Mouse (Mus musculus) heart, embryonic 13.5 days (tissue): Measurements from ENCODE around the gene Ctxn1. TPM values are rescaled to one million over a fixed set of nuclear protein-coding genes. Genes with fewer than 3 reads are reported as not detected.

Experiments used
- ATAC-seq: fragments of 200-750 bp; cut with Nextera tagmentation; 2 replicates; pipeline ENCODE4 v1.8.0; 2017; ENCODE audit warnings: moderate TSS enrichment; ENCODE audit not compliant: insufficient number of reproducible peaks, low FRiP score, low TSS enrichment; ENCODE audit errors: extremely low read depth
- H3K27ac ChIP-seq: fragments of 300-500 bp; sonication (generic); replicated peaks from 2 replicates; pipeline ENCODE4 v1.5.1; 2015; ENCODE audit warnings: moderate library complexity, mild to moderate bottlenecking, inconsistent platforms
- H3K27me3 ChIP-seq: fragments of 300-500 bp; sonication (generic); replicated peaks from 2 replicates; pipeline ENCODE4 v1.6.1; 2015; ENCODE audit warnings: mild to moderate bottlenecking, inconsistent platforms
- H3K36me3 ChIP-seq: fragments of 300-500 bp; sonication (generic); 2 replicates; pipeline ENCODE4 v1.6.1; 2015; ENCODE audit warnings: mild to moderate bottlenecking, inconsistent platforms
- H3K4me1 ChIP-seq: fragments of 300-500 bp; sonication (generic); 2 replicates; pipeline ENCODE4 v1.6.1; 2015; ENCODE audit warnings: inconsistent platforms
- H3K4me2 ChIP-seq: fragments of 300-500 bp; sonication (generic); 2 replicates; pipeline ENCODE4 v1.6.1; 2015; ENCODE audit warnings: inconsistent platforms, mild to moderate bottlenecking, moderate library complexity
- H3K4me3 ChIP-seq: fragments of 300-500 bp; sonication (generic); 2 replicates; pipeline ENCODE4 v1.5.1; 2015; ENCODE audit warnings: moderate library complexity, mild to moderate bottlenecking, inconsistent platforms
- H3K9ac ChIP-seq: fragments of 300-500 bp; sonication (generic); 2 replicates; pipeline ENCODE4 v1.6.1; 2015; ENCODE audit warnings: inconsistent platforms, mild to moderate bottlenecking, moderate library complexity
- H3K9me3 ChIP-seq: fragments of 300-500 bp; sonication (generic); 2 replicates; pipeline ENCODE4 v1.6.1; 2016; ENCODE audit warnings: inconsistent platforms
- WGBS: fragments of 180-500 bp; shearing (Covaris S2); methylation state at CpG from one replicate; pipeline ENCODE4 v1.1.7; 2015; ENCODE audit warnings: mixed read lengths; 5-methylcytosine and 5-hydroxymethylcytosine counted together
- polyA plus RNA-seq: library from polyadenylated mRNA; unstranded; fragments of >200 nt; fragmentation: Nextera tagmentation; extraction: Ambion mirVana; gene quantifications from 2 replicates; pipeline ENCODE4 v1.2.1, GENCODE M21; 2015

Ctxn1 gene
- polyA plus RNA-seq, 1 experiment from 2014 or later: 35.1 TPM

DNA sequence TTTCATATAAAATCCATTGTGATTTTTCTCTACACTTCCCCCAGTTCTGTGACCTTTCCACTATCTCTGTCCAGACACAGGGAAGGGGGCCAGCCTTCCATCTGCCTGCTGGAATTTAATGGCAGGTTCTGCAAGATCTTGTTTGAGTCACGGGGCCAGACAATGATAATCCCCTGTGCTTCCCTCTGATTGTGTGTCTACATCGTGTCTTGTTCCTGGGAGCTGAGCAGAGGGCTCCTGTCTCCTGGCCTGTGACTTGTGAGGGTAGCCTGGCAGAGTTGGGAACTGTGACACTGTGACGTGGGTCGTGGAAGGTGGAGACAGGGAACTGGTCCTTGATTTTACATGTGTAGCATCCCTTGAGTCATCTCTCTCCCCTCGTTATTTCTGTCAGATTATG, 29.3 kb downstream of the Ctxn1 start:
- no peak overlapping the region for H3K4me3 ChIP-seq
- H3K36me3 ChIP-seq: no peaks in the 10 kb centered on the region
- peaks cover 59% of the 10 kb centered on the region for H3K27me3 ChIP-seq
- ATAC-seq: no peak
- no peak overlapping the region for H3K27ac ChIP-seq
- no peak overlapping the region for H3K9ac ChIP-seq
- H3K4me2 ChIP-seq: no peak overlapping the region
- no peaks in the 10 kb centered on the region for H3K9me3 ChIP-seq
- peaks cover 14% of the 10 kb centered on the region for H3K4me1 ChIP-seq
- 53% methylated on average over 5 of the region's 5 CpGs for WGBS

DNA sequence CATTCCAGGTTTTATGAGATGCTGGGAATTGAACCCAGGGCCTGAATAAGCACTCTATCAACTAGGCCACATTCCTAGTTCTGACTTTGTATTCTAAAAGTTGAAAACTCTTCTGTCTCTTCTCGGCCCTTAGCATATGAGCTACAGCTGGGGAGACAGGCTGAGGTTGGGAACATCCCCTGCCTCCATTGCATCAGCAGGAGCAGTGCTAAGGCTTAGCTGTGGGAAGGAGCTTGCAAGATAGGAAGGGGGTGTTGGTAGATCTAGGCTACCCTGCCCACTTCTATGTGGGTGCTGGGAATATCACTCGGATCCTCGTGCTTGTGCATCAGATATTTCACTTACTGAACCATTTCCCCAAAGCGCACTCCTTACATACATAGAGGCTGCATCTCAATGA, 31.2 kb downstream of the Ctxn1 start:
- H3K27ac ChIP-seq: no peak overlapping the region
- H3K4me3 ChIP-seq: no peak overlapping the region
- no peak overlapping the region for H3K4me2 ChIP-seq
- H3K9ac ChIP-seq: no peak overlapping the region
- H3K36me3 ChIP-seq: no peaks in the 10 kb centered on the region
- 81% methylated on average over 4 of the region's 4 CpGs for WGBS
- H3K4me1 ChIP-seq: peaks cover 14% of the 10 kb centered on the region
- ATAC-seq: no peak
- no peaks in the 10 kb centered on the region for H3K9me3 ChIP-seq
- H3K27me3 ChIP-seq: peaks cover 69% of the 10 kb centered on the region

DNA sequence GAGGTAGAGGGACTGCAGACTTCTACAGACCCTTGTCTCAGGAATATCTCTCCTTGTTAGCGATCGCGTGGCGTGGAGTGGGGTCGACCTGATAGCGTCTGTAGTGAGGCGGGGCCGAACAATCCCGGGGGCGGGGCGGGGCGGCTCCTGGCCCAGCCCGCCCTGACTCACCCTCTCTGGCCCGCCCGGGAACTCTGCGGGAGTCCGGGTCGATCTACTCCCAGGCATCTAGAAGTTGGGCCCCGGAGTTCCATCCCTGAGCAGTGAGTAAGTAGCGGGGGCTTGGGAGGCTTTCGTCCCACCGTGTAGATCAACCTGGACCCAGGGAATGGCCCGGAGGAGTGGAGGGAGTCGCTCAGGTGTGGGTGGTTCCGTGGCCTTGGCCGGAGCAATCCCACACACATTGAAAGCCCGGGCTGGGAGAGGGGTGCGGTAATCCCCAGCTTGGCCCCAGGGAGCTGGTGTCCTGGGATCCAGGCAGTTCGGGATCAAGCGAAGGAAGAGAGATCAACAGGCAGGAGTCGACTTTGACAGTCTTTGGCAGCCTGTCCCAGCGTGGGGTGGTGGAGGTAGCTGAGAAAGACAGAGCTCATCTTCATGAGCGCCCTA, 32.2 kb downstream of the Ctxn1 start, which contains the start of gene Lrrc8e:
TSS of gene Lrrc8e (plus strand) at position 89 of the 609 bp plus-strand sequence.
- H3K27me3 ChIP-seq: peaks cover 69% of the 10 kb centered on the region
- no peak within 1 kb of the TSS for H3K27ac ChIP-seq
- ATAC-seq: no peak
- peak within 1 kb of the TSS; percentile 39 for H3K4me3 ChIP-seq
- H3K9ac ChIP-seq: peak within 1 kb of the TSS; percentile 70
- WGBS: 3% methylated on average over 33 of the region's 33 CpGs
- H3K4me1 ChIP-seq: peaks cover 14% of the 10 kb centered on the region
- H3K4me2 ChIP-seq: peak within 1 kb of the TSS; percentile 65
- H3K36me3 ChIP-seq: no peaks in the 10 kb centered on the region
- H3K9me3 ChIP-seq: no peaks in the 10 kb centered on the region

DNA sequence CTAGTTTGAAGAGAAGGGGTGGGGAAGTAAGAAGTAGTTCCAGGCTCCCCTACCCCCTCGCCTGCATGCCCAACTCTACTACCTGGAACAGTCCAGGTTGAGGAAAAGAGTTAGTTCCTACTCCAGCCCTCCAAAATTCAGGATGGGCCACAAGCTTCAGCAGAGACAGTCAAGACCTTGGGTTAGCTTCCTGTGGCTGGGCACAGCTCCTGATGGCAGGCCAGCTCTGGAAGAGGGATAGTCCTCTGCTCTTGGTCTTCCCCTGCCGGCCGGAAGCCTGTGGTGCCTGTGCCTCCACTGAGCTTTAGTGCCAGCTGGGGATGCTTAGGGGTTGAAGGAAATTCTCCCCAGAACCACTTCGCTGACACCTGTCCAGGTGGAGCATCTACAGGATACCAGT, 32.8 kb downstream of the Ctxn1 start:
- Histone ChIP-seq H3K4me2 (peak overlapping the region; percentile 65), H3K27ac (no peak overlapping the region), H3K27me3 (peaks cover 69% of the 10 kb centered on the region), H3K9me3 (no peaks in the 10 kb centered on the region), H3K36me3 (no peaks in the 10 kb centered on the region), H3K9ac (peak overlapping the region; percentile 70; the same call in 1 of the 2 replicates), H3K4me3 (peak overlapping the region; percentile 39), H3K4me1 (peaks cover 14% of the 10 kb centered on the region)
- WGBS: 24% methylated on average over 4 of the region's 4 CpGs
- no peak for ATAC-seq

DNA sequence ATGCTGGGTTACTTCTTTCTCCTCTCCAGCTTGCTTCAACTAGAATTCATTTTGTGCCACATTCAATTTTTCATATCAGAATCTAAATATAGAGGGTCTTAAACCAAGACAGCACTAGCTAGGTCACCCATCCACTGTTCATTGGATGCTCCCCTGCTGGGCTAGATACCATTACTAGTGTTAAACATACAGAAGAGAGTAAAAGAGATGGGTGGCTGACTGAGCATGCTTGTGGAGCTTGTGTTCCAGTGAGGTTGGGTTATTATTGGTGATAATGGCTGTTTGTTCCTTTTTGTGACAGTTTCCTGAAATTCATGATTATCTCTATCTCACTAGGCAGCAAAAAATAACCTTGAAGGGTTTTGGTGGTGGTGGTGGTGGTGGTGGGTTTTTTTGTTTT, 37.0 kb downstream of the Ctxn1 start:
- Histone ChIP-seq H3K4me1 (peaks cover 11% of the 10 kb centered on the region), H3K27ac (no peak overlapping the region), H3K9me3 (no peaks in the 10 kb centered on the region), H3K4me3 (no peak overlapping the region), H3K4me2 (no peak overlapping the region), H3K27me3 (peaks cover 76% of the 10 kb centered on the region), H3K36me3 (no peaks in the 10 kb centered on the region), H3K9ac (no peak overlapping the region)
- ATAC-seq: no peak

DNA sequence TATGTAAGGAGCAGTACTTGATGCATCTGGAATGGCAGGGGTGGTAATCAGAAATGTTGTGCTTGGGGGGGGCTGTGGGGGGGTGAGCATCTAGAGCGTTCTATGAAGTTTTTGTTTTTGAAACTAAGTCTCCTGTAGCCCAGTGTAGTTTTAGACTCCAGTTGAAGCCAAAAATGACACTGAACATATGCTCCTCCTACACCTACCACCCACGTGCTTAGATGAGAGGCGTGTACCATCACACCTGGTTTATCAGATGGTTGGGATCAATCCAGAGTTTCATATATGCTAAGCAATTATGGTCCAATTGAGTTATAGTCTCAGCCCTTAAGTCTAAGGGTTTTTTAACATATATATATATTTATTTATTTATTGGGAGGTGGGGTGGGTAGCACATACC, 39.5 kb downstream of the Ctxn1 start:
- Histone ChIP-seq H3K4me3 (no peak overlapping the region), H3K9me3 (no peaks in the 10 kb centered on the region), H3K36me3 (no peaks in the 10 kb centered on the region), H3K27me3 (peaks cover 76% of the 10 kb centered on the region), H3K4me2 (no peak overlapping the region), H3K4me1 (peaks cover 17% of the 10 kb centered on the region), H3K9ac (no peak overlapping the region), H3K27ac (no peak overlapping the region)
- ATAC-seq: no peak
- 75% methylated on average over 3 of the region's 3 CpGs for WGBS

DNA sequence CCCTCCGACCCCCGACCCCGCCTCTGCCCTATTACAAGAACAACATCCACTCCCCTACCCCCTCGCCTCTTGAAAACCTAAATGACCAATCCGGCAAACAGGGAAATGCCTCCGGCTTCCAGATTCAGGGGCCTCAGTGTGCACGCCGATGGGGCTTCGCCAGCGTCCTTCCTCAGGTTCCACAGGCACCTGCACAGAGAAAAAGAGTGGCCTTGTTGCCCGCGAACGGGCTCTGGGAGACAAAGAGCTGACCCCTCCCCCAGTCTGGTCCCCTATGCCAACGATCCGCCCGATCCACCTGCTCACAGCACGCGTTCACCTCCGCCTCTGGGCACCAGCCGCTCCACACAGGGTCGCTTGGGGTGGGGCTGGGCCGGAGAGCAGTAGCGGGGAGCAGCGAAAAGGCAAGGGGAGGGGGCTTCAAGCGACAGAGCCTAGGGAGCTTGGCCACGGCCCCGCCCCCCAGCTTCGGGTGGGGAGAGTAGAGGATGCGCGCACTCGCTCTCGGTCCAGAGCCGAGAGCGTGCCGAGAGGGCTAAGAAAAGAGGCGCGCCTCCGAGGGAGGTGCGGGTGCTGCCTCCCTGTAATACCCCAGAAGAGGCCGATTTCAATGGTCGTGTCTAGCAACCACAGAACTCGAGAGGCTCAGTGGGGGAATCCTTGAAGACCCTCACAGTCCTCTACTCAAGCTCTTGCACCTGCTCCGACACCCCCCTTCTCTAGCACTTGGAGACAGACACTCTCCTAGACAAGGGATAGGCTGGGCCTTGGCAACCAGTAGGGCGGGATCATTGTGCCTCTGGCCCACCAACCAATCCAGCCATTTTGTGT, 42.1 kb downstream of the Ctxn1 start, which contains the start of gene Prr36:
TSS of gene Prr36 (minus strand) at position 669 of the 831 bp plus-strand sequence.
- H3K27ac ChIP-seq: no peak within 1 kb of the TSS
- H3K4me3 ChIP-seq: peak within 1 kb of the TSS; percentile 63
- peaks cover 82% of the 10 kb centered on the region for H3K27me3 ChIP-seq
- no peak for ATAC-seq
- H3K4me1 ChIP-seq: peaks cover 37% of the 10 kb centered on the region
- 3% methylated on average over 44 of the region's 44 CpGs for WGBS
- H3K4me2 ChIP-seq: peak within 1 kb of the TSS; percentile 96
- H3K9ac ChIP-seq: peak within 1 kb of the TSS; percentile 79
- no peaks in the 10 kb centered on the region for H3K9me3 ChIP-seq
- H3K36me3 ChIP-seq: no peaks in the 10 kb centered on the region

DNA sequence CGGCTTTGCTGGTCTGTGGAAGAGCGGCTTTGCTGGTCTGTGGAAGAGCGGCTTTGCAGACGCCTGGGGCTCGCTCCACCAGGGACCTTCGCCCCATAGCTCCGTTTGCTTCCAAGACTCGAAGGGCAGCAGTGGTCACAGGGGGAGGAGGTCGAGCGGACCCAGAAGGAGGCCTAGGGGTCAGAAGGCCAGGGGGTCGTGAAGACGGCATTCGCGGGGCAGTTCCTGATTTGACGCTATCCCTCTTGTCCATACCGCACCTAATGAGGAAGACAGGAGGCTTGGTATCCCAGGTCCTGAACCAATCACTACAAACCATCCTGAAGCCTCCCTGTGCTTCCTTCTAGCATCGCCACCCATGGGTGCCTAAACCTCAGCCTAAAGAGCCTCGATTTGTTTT, 42.8 kb downstream of the Ctxn1 start:
- Histone ChIP-seq H3K27ac (no peak overlapping the region), H3K4me3 (peak overlapping the region; percentile 63), H3K9ac (peak overlapping the region; percentile 79), H3K4me2 (peak overlapping the region; percentile 96), H3K4me1 (peaks cover 37% of the 10 kb centered on the region), H3K27me3 (peaks cover 87% of the 10 kb centered on the region), H3K9me3 (no peaks in the 10 kb centered on the region), H3K36me3 (no peaks in the 10 kb centered on the region)
- WGBS: 8% methylated on average over 18 of the region's 18 CpGs
- no peak for ATAC-seq

DNA sequence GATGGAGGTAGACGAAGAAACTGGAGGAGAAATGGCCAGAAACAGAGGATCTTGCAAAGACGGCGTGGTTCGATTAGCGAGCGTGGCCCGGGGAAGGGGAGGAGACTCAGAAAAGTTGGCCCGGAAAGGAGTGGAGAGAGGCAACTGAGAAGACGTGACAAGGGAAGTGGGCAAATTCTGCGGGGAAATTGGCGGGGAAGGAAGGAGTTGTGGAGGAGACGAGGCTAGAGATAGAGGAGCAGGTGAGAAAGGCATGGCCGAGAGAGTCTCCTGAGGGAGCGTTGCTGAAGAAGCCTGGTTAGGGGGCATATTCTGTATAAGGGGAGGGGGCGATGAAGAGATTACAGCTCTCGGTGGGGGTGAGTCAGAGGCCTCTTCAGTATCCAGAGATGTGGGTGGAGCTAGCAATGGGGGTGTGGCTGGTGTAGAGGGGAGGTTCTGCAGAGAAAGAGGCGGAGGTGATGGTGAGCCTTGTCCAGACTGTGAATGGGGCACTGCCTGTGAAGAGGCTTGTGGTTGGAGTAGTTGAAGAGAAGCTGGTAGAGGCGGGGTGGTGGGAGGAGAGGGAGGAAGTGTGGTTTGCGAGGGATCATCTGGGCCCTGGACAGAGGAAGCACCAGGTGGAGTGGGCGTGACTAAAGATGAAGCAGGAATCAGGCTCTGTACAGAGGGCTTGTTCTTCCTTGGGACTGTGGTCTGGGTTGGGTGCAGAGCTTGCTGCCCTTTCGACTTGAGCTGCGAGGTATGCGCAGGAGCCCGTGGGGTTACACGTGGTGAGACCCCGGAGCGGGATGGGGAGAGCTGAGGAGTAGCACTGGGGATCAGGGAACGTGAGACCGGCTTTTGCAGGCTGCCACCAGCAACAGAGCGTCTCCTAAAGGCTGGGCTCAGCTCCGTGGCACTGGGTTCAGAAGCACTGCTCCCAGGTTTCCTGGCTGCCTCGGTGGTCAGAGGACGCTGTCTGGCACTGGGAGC, 44.8 kb downstream of the Ctxn1 start:
- no peak overlapping the region for H3K27ac ChIP-seq
- peaks cover 37% of the 10 kb centered on the region for H3K4me1 ChIP-seq
- peaks cover 86% of the 10 kb centered on the region for H3K27me3 ChIP-seq
- no peaks in the 10 kb centered on the region for H3K9me3 ChIP-seq
- peaks cover 3% of the 10 kb centered on the region; the same call in 1 of the 2 replicates for H3K36me3 ChIP-seq
- WGBS: 5% methylated on average over 33 of the region's 33 CpGs
- ATAC-seq: peak; percentile 62
- peak overlapping the region; percentile 82 for H3K4me2 ChIP-seq
- H3K4me3 ChIP-seq: peak overlapping the region; percentile 51
- peak overlapping the region; percentile 71 for H3K9ac ChIP-seq

DNA sequence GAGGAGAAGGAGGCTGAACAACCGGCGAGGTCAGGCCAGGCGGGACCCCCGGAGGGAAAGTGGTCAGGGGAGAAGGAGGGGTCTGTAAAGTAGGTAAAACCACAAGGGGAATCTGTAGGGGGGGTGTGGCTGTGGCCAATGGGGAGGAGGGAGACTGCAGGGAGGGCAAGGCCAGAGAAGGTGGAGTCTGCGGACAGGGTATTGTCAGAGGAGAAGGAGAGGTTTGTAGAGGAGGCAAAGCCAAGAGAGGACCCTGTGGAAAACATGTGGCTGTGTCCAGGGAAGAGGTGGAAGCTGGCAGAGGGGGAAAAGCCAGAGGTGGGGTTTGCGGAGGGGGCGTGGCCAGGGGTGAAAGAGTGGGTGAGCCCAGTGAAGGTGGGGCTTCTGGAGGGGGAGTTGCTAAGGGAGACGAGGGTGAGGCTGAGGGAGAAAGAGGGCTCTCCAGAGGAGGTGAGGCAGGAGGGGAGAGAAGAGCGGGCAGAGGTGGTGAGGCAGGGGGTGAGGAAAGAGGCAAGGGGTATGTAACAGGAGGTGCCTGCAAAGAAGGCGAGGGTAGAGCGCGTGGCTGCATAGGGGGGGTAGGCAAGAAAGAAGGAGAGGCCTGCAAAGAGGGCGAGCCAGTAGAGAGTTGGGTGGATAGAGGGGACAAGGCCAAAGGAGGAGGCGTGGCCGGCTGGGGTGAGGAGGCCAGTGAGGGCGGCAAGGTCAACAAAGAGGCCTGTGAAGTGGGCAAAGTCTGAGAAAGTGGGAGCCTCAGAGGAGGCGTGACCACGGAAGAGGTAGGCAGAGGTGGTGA, 45.7 kb downstream of the Ctxn1 start:
- H3K9me3 ChIP-seq: no peaks in the 10 kb centered on the region
- H3K27ac ChIP-seq: no peak overlapping the region
- peaks cover 37% of the 10 kb centered on the region for H3K4me1 ChIP-seq
- H3K4me2 ChIP-seq: peak overlapping the region; percentile 82
- peaks cover 80% of the 10 kb centered on the region for H3K27me3 ChIP-seq
- peaks cover 3% of the 10 kb centered on the region; the same call in 1 of the 2 replicates for H3K36me3 ChIP-seq
- H3K9ac ChIP-seq: peak overlapping the region; percentile 71
- H3K4me3 ChIP-seq: peak overlapping the region; percentile 51
- WGBS: 3% methylated on average over 18 of the region's 18 CpGs
- peak; percentile 17; the same call in 1 of the 2 replicates for ATAC-seq
